Mouse (Mus musculus) midbrain, embryonic 10.5 days (tissue): ENCODE data around the gene Ccdc57. TPM values are rescaled to one million over a fixed set of nuclear protein-coding genes. Genes with fewer than 3 reads are reported as not detected.
"Not testable (repeated sequence)": the region's sequence is repeated elsewhere in the genome, so short reads cannot be mapped to it uniquely, and the experiment has no call there.

Experiments
- DNase-seq: peaks from one replicate; pipeline ENCODE4 v3.0.0-alpha.2; 2017; ENCODE audit warnings: low spot score
- H3K27ac ChIP-seq: fragments of 300-500 bp; sonication (generic); replicated peaks from 2 replicates; pipeline ENCODE4 v1.5.1; 2016; ENCODE audit warnings: mild to moderate bottlenecking
- H3K27me3 ChIP-seq: fragments of 300-500 bp; sonication (generic); 2 replicates; pipeline ENCODE4 v1.6.1; 2016; ENCODE audit warnings: low read depth, mild to moderate bottlenecking; ENCODE audit not compliant: poor library complexity, severe bottlenecking
- H3K36me3 ChIP-seq: fragments of 300-500 bp; sonication (generic); 2 replicates; pipeline ENCODE4 v1.6.1; 2016; ENCODE audit warnings: mild to moderate bottlenecking, moderate library complexity
- H3K4me1 ChIP-seq: fragments of 300-500 bp; sonication (generic); 2 replicates; pipeline ENCODE4 v1.6.1; 2016
- H3K4me3 ChIP-seq: fragments of 300-500 bp; sonication (generic); 2 replicates; pipeline ENCODE4 v1.5.1; 2016; ENCODE audit warnings: mild to moderate bottlenecking, moderate library complexity
- H3K9me3 ChIP-seq: fragments of 300-500 bp; sonication (generic); replicated peaks from 2 replicates; pipeline ENCODE4 v1.6.1; 2016; ENCODE audit warnings: mild to moderate bottlenecking
- WGBS: fragments of 180-500 bp; shearing (Covaris S2); methylation state at CpG from one replicate; pipeline ENCODE4 v1.1.7; 2016; 5-methylcytosine and 5-hydroxymethylcytosine counted together
- polyA plus RNA-seq: library from polyadenylated mRNA; unstranded; fragments of >200 nt; fragmentation: Nextera tagmentation; extraction: Ambion mirVana; gene quantifications from 2 replicates; pipeline ENCODE4 v1.2.1, GENCODE M21; 2016

The Ccdc57 gene
- polyA plus RNA-seq, 1 experiment from 2014 or later = 6.2 TPM

DNA sequence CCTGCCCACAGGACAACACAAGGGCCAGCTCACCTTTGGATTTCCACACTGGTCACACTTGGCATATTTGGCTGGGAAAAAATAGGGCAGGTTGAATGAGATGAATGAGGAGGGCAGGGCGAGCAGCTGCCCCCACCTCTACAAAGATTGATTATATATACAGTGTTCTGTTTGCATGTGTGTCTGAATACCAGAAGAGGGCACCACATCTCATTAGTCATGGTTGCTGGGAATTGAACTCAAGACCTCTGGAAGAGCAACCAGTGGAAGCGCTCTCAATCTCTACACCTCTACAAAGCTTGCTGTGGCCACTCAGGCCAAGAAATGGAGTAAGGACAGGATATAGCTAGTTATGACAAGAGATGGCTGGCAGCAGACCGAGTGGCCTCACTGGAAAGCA, 142.9 kb downstream of the Ccdc57 start:
- Histone ChIP-seq H3K27me3 (no peaks in the 10 kb centered on the region), H3K9me3 (no peaks in the 10 kb centered on the region), H3K4me1 (peaks cover 20% of the 10 kb centered on the region), H3K27ac (no peak overlapping the region), H3K36me3 (peaks cover 96% of the 10 kb centered on the region), H3K4me3 (no peak overlapping the region)
- WGBS = 96% methylated on average over 3 of the region's 3 CpGs
- DNase-seq = no peak

DNA sequence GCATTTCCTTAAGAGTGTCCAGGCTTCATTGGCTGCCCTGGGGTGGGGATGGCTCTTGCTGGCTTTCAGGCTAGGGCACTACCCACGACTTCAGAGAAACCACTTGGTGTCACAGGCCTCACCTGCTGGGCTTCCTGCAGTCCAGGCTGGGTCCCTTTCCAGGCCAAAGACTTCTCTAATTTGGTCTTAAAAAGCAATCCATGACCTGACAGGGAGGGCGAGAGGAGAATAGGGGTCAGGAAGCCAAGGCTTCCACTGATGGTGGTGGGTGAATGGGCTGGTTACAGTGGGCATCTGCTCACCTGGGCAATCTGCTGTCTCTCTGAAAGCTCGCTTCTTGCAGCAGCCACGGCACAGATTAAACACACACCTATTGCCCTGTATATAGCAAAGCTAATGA, 143.3 kb downstream of the Ccdc57 start:
- DNase-seq = no peak
- H3K27me3 ChIP-seq = no peaks in the 10 kb centered on the region
- H3K9me3 ChIP-seq = no peaks in the 10 kb centered on the region
- 87% methylated on average over 4 of the region's 4 CpGs for WGBS
- H3K27ac ChIP-seq = no peak overlapping the region
- peaks cover 92% of the 10 kb centered on the region for H3K36me3 ChIP-seq
- H3K4me1 ChIP-seq = peaks cover 19% of the 10 kb centered on the region
- no peak overlapping the region for H3K4me3 ChIP-seq

DNA sequence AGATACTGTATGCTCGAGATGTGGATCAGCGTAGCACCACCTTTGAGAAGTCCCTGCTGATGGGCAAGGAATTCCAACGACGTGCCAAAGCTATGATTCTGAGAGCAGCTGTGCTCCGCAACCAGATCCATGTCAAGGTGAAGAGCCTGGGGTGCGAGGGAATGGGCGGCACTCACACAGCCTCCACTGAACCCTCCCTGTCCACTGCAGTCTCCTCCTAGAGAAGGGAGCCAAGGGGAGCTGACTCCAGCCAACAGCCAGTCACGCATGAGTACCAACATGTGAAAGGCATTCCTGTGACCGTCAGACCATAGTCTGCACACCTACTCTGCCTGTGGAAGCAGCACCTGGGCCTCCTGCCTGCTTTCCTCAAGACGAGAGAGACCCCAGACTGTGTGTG, 144.2 kb downstream of the Ccdc57 start:
- not testable (repeated sequence) for H3K9me3 ChIP-seq, H3K4me3 ChIP-seq, DNase-seq, H3K27ac ChIP-seq, H3K27me3 ChIP-seq
- 91% methylated on average over 9 of the region's 10 CpGs for WGBS
- peaks cover 83% of the 10 kb centered on the region for H3K36me3 ChIP-seq
- H3K4me1 ChIP-seq = peaks cover 21% of the 10 kb centered on the region

DNA sequence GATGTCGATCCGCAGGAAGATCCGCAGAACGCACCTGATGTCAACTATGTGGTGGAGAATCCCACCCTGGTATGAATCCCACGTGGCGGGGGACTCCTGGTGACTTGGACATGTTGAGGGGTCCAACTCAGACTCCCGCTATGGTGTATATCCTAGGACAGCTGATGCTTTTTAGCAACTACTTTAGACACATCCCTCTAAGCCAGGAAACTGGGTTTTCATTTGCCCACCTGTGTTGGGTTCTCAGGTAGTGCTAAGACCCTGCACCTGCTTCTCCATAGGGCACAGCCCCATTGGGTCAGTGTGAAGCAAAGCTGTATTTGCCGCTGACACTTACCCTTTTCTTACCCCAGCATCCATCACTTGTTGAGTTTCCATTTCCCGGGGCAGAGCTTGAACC, 147.5 kb downstream of the Ccdc57 start:
- Histone ChIP-seq H3K27ac (peak overlapping the region; percentile 88), H3K4me1 (peaks cover 30% of the 10 kb centered on the region), H3K4me3 (peak overlapping the region; percentile 100), H3K36me3 (peaks cover 74% of the 10 kb centered on the region), H3K9me3 (no peaks in the 10 kb centered on the region), H3K27me3 (peaks cover 11% of the 10 kb centered on the region)
- no peak for DNase-seq
- 41% methylated on average over 9 of the region's 9 CpGs for WGBS

DNA sequence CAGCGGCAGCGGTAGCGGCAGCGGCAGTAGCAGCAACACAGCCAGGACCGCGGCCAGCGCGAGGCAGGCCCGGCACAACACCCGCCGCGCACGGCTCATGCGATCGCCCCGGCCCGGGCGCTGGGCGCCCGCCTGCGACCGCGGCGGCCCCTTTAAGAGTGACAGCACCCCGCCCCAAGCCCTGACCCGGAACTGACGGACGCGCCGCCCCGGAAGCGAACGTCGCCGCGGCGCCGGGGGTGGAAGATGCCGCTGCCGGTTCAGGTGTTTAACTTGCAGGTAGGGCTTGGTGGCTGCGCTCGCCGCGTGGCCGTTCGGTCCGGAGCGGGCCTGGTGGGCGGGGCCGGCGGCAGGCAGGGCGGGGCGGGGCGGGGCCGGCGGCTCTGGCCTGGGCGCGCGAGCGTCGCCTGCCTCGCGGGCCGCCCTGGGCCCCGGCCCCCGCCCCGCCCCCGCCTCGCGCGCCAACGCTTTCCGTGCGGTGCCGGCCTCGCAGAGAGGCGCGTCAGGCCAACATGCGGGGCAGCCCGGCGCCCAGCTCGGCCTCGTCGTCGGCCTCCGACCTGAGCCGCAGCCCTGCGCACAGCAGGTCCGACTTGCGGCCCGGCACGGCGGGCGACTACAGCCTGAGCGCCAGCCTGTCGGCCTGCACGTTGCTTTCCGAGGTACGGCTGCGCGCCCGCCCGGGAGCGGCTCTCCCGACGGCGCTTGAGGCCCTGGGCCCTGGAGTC, 148.4 kb downstream of the Ccdc57 start, which contains the start of the genes Rfng and Gps1:
Rfng (minus strand) TSS at position 144 of the 728 bp plus-strand sequence.
Gps1 (plus strand) TSS at position 209 of the 728 bp plus-strand sequence.
- peaks cover 30% of the 10 kb centered on the region for H3K4me1 ChIP-seq
- H3K4me3 ChIP-seq = peak within 1 kb of the TSS; percentile 100
- peaks cover 11% of the 10 kb centered on the region for H3K27me3 ChIP-seq
- peak; percentile 85 for DNase-seq
- H3K36me3 ChIP-seq = peaks cover 66% of the 10 kb centered on the region
- WGBS = under 1% methylated on average over 107 of the region's 107 CpGs
- no peaks in the 10 kb centered on the region for H3K9me3 ChIP-seq
- peak within 1 kb of the TSS; percentile 88 for H3K27ac ChIP-seq

DNA sequence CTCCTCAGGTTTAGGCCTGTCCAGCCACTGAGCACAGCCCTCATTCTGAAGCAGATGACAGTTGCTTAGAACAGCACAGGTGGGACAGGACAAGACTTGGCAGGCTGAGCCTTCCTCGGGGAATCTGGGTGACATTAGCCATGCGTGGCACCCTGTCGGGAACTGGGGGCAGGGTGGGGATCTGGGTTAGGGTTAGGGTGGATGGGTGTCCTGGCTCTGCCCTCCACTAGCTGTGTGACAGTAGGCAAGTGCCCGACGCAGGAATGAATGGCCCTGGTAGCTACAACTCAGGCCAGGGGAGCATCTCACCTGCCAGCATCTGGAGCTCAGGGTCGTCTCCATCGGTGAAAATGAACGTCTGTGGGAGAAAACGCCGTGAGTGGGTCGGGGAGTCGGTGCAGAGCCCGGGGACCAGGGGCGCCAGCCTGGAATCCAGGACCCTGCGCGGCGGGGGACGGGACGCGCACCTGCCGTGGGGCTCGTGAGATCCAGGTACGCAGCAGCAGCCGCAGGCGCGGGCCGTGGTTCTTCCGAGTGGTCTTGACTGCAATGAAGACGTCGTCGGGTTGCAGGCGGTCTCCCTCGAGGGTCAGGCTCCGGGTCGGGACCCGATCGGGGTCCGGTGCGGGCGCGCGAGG, 149.1 kb downstream of the Ccdc57 start:
- WGBS = 3% methylated on average over 42 of the region's 42 CpGs
- Histone ChIP-seq H3K27me3 (peaks cover 11% of the 10 kb centered on the region), H3K27ac (peak overlapping the region; percentile 88), H3K4me3 (peak overlapping the region; percentile 100), H3K9me3 (no peaks in the 10 kb centered on the region), H3K36me3 (peaks cover 60% of the 10 kb centered on the region), H3K4me1 (peaks cover 30% of the 10 kb centered on the region)
- no peak for DNase-seq

DNA sequence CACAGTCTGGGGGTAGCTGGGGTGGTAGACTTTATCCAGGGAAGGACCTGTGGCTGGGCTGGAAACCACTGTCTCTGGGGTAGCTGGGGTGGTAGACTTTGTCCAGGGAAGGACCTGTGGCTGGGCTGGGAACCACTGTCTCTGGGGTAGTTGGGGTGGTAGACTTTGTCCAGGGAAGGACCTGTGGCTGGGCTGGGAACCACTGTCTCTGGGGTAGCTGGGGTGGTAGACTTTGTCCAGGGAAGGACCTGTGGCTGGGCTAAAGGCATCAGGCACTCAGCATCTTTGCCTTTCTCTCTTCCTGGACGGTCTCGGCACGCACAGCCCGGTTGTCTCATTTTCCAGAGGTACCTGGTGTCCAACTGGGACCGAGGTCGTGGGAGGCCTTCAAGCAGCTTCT, 151.3 kb downstream of the Ccdc57 start:
- WGBS = 93% methylated on average over 6 of the region's 6 CpGs
- H3K4me3 ChIP-seq, H3K9me3 ChIP-seq: not testable (repeated sequence)

DNA sequence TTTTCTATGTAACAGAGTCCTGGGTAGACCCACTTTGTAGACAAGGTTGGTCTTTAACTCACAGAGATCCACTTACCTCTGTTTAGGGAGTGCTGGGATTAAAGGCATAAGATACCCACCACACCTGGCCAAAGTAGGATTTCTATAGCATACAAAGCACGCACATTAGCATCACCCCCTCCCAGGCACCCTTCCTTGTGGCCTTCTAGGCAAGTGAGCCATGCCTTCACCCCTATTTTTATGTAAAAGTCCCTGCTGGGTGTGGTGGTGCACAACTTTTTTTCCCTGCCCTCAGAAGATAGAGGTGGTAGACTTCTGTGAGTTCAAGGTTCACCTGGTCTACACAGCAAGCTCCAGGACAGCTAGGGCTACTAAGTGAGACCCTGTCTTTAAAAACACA, 152.8 kb downstream of the Ccdc57 start:
- H3K4me1 ChIP-seq = peaks cover 33% of the 10 kb centered on the region
- 83% methylated on average over 1 of the region's 1 CpGs for WGBS
- H3K27me3 ChIP-seq = peaks cover 11% of the 10 kb centered on the region
- no peak overlapping the region for H3K4me3 ChIP-seq
- no peaks in the 10 kb centered on the region for H3K9me3 ChIP-seq
- H3K27ac ChIP-seq = no peak overlapping the region
- peaks cover 25% of the 10 kb centered on the region for H3K36me3 ChIP-seq
- no peak for DNase-seq

More for the DNA sequence above, 151.3 kb downstream of the Ccdc57 start:
- Histone ChIP-seq H3K36me3 (peaks cover 39% of the 10 kb centered on the region), H3K4me1 (peaks cover 40% of the 10 kb centered on the region), H3K27me3 (peaks cover 11% of the 10 kb centered on the region)
- not testable (repeated sequence) for H3K27ac ChIP-seq, DNase-seq

DNA sequence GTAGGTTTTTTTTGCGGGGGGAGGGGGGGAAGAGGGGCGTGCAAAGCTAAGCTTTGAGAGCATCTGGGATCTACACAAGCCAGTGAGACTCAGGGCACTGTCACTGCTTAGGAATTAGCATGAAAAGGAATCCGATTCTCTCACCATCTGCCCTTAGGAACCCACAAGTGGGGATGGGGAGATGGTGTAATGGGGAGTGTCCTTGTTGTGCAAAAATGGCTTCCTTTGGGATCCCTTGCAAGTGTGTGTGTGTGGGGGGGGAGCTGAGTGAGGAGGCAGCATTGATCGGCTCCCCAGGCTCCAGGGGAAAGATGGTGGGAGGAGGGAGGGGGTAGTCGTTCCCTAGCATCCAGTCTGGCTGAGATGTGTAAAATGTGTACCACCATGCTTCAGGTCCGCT, 155.5 kb downstream of the Ccdc57 start:
- no peaks in the 10 kb centered on the region for H3K9me3 ChIP-seq
- H3K4me1 ChIP-seq = peaks cover 15% of the 10 kb centered on the region
- 38% methylated on average over 6 of the region's 6 CpGs for WGBS
- H3K27me3 ChIP-seq = no peaks in the 10 kb centered on the region; the same call in 1 of the 2 replicates
- no peak for DNase-seq
- H3K4me3 ChIP-seq = no peak overlapping the region
- no peak overlapping the region for H3K27ac ChIP-seq
- peaks cover 18% of the 10 kb centered on the region for H3K36me3 ChIP-seq

Other genes starting within 250 kb of the Ccdc57 start
- 132 and 133 TPM in 2 replicates for gene Cenpx, start 219.1 kb downstream of the Ccdc57 start, polyA plus RNA-seq
- 57.0 and 57.7 TPM in 2 replicates for gene Lrrc45, start 218.9 kb downstream of the Ccdc57 start, polyA plus RNA-seq
- gene Rac3, start 211.4 kb downstream of the Ccdc57 start, polyA plus RNA-seq = 32.4 and 41.9 TPM in 2 replicates
- gene Dcxr, start 205.6 kb downstream of the Ccdc57 start, polyA plus RNA-seq = 13.0 and 13.7 TPM in 2 replicates
- 0.59 and 1.3 TPM in 2 replicates for gene Cbr2, start 200.8 kb downstream of the Ccdc57 start, polyA plus RNA-seq
- 9.4 and 12.9 TPM in 2 replicates for gene Hmga1b, start 170.1 kb downstream of the Ccdc57 start, polyA plus RNA-seq
- 43.4 and 55.9 TPM in 2 replicates for gene Rfng, start 148.7 kb downstream of the Ccdc57 start, polyA plus RNA-seq
- gene Gps1, start 148.6 kb downstream of the Ccdc57 start, polyA plus RNA-seq = 287 TPM in 2 replicates
- gene Dus1l, start 136.5 kb downstream of the Ccdc57 start, polyA plus RNA-seq = 94.4 and 99.2 TPM in 2 replicates
- 118 and 131 TPM in 2 replicates for gene Fasn, start 108.3 kb downstream of the Ccdc57 start, polyA plus RNA-seq
- 120 and 215 TPM in 2 replicates for gene Slc16a3, start 15.6 kb upstream of the Ccdc57 start, polyA plus RNA-seq
- 120 and 136 TPM in 2 replicates for gene Csnk1d, start 58.5 kb upstream of the Ccdc57 start, polyA plus RNA-seq
- gene Cd7, start 106.5 kb upstream of the Ccdc57 start, polyA plus RNA-seq = not detected in 2 replicates
- gene Sectm1b, start 130.7 kb upstream of the Ccdc57 start, polyA plus RNA-seq = not detected in 2 replicates
- gene Sectm1a, start 148.3 kb upstream of the Ccdc57 start, polyA plus RNA-seq = not detected in 2 replicates
- gene Tex19.2, start 185.8 kb upstream of the Ccdc57 start, polyA plus RNA-seq = not detected in 2 replicates
- 0.06 TPM in 1 of 2 replicates, not detected in the other for gene Tex19.1, start 213.3 kb upstream of the Ccdc57 start, polyA plus RNA-seq
- 0.06 TPM in 1 of 2 replicates, not detected in the other for gene Uts2r, start 227.4 kb upstream of the Ccdc57 start, polyA plus RNA-seq